Mouse (Mus musculus) cerebellum, postnatal 4 days (tissue): ENCODE measurements around the gene Ugt1a10.
"Not testable (repeated sequence)": the region's sequence is repeated elsewhere in the genome, so short reads cannot be mapped to it uniquely, and the experiment has no call there.

Source experiments
- DNase-seq, 2 experiments: peaks; one replicate each; pipeline ENCODE4 v3.0.0; 2022; ENCODE audit warnings: low spot score in 2 of 2, mixed read lengths in 1 of 2

Ugt1a10 gene

DNA sequence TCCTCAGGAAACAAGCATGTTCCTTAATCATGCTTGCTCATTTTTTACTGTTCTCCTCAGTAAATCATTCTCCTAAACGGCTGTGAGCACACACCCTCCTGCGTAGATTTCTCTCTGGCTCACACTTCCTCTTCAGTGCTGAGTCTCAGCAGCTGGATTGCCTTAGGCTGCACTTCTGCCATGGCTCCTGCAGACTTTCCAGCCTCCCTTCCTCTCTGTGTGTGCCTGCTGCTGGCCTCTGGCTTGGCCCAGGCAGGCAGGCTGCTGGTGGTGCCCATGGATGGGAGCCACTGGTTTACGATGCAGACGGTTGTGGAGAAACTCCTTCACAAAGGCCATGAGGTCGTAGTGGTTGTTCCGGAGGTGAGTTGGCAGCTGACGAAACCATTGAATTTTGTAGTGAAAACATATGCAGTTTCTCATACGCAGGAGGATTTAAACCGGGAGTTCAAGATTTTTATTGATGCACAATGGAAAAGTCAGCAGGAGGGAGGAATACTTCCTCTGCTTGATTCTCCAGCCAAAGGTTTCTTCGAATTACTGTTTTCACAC is 39.8 kb downstream of the Ugt1a10 start, which contains the start of gene Ugt1a7c:
Gene Ugt1a7c, plus strand, starts transcription at position 122 of the 552 bp plus-strand sequence.
- no peak for DNase-seq

DNA sequence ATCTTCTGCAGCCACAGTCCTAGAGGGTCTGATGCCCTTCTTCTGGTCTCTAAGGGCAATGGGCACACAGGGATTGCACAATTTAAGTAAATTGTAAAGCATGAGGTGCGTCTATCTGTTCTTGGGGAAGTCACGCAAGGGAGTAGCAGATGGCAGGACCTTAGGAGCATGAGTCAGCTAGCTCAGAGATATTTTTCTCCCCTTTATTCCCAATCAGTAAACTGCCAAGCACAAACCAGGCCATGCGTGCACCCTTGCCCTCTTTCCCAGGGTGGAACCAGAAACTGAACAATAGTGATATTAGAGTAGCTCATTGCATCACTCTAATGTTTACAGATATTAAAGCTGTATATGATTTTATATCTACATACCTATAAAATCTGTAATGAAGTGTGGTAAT is 43.4 kb downstream of the Ugt1a10 start:
- DNase-seq = not testable (repeated sequence)

DNA sequence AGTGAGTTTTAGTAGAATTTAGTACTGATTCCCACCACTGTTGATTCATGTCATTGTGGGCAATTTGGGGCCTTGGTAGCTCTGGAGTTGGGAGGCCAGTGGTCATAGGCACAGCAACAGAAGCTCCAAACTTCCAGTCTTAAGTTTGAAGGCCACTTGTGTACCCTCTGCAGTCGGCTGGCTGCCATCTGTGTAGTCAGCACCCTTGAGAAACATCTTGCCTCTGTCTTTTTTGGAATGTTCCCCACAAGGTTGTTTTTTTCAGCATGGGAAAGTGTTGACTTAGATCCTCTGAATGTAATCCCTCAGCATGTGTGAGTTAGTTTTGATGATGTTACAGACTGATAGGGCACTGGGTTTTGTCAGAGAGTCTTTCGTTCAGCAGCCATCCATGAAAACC is 44.5 kb downstream of the Ugt1a10 start:
- not testable (repeated sequence) for DNase-seq

DNA sequence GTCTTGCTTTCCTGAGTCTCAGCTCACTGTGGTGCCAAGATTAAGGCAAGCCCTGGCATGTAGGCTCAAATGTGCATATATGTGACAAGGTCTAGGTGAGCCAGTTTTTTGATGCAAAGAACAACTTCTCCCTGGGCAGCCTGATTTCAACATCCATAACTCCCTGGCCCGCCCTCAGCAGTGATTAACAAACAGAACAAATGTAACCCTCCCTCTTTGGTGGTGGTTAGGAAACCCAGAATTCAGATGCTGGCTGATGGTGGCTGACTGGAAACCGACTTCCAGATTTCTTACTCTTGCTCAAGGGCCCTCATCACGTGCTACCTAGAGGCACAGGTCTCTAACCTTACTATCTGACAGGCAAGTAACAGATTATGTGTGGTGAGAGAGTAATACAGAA is 47.8 kb downstream of the Ugt1a10 start, which contains the start of gene Ugt1a6b:
Gene Ugt1a6b, plus strand, starts transcription at position 234 of the 400 bp plus-strand sequence.
- not testable (repeated sequence) for DNase-seq

DNA sequence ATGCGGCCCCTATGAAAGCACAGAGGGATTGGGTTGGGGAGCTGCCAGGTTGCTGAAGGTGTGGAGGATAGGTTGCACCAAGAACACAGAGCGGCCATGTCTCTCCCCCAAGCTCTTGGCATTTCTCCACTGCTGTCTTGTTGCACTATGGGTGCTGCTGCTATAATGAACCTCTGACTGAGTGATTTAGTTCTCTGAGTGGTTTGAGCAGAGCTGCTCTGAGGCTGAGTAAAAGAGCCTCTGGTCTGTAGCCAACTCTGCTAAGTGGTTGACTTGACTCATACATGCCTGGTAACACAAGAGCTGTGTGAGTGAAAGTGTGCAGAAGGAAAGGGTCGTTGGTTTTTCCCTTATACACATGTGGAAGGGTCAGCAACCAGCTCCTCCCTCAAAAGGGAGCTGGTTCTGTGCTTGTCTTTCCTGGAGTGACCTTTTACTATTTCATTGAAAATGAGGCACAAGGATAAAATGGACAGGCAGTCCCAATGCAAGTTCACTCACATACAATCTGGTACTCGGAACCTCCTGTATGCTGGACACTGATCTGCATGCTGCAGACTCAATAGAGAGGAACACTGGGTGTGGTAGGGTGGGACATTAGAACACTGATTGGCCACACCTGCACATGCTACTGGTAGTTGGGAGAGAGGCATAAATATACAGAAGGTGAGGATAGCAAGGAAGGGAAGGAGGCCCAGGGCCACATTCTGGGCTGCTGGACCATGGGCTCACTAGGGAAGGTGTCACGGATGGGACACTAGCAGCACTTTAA is 48.7 kb downstream of the Ugt1a10 start:
- not testable (repeated sequence) for DNase-seq

DNA sequence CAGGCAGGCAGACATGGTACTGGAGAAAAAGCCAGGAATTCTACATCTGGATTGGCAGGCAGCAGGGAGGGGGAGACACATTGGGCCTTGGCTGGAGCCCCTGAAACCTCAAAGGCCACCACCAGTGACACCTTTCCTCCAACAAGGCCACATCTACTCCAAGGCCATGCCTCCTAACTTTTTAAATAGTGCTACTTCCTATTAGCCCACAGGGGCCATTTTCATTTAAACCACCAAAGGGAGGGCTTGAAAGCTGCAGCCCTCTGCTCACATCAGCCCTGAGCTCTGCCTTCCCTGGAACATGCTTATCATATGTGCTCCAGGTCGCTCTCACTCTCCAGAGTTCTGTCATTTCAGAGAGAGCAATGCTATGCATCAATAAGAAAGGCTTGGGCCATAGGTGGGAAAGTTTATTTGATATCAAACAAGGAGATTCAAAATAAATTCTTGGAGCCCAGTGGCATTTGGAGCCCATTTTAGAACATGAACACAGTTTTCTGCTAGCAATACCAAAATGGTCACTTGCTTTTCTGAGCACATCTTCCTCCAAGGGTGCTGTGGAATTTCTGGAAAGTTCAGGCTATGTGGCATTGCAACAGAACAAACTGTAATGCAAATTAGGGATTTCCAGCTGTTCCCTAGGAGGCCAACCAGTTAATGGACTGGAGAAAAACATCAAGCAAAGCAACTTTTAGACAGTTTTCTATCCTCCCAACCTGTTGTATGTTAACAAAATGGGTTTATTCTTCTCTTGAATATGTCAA is 49.7 kb downstream of the Ugt1a10 start:
- no peak for DNase-seq

DNA sequence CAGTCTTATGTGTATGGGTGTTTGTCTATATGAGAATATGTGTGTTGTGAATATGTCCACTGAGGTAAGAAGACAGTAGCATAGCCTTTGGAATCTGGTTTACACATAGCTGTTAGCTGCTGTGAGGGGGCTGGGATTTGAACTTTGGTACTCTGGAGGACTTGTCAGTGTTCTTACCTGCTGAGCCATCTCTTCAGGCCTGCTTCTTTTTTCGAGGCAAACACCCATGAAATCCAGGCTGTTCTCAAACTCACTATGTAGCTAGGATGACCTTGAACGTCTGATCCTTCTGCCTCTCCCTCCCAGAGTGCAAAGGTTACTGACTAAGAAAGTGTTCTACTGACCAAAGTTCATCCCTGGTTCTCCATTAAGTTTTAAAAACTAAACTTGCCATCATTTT is 50.5 kb downstream of the Ugt1a10 start:
- DNase-seq = no peak

DNA sequence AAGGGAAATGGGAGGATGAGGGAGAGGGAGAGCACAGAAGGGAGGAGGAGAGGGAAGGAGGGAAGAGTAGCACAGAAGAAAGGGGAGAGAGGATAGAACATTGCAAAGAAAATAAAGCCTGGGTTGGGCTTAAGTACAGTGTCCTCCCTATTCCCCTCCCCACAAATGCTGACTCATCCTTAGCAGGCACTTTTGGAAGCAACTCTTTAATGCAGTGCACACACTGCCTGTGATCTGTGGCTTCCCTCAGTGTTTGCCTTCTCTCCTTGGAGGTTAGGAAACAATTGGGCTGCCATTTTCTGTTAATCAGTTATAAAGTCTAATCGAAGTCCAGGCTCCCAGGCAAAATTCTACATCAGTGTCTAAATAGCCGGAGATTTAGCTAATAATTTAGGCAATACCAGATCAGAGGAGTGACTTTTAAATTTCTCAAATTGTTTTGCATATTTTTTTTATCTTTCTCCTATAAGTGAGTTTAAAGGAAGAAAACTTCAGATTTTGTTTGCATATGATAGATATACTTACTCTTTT is 53.9 kb downstream of the Ugt1a10 start:
- DNase-seq = not testable (repeated sequence)

DNA sequence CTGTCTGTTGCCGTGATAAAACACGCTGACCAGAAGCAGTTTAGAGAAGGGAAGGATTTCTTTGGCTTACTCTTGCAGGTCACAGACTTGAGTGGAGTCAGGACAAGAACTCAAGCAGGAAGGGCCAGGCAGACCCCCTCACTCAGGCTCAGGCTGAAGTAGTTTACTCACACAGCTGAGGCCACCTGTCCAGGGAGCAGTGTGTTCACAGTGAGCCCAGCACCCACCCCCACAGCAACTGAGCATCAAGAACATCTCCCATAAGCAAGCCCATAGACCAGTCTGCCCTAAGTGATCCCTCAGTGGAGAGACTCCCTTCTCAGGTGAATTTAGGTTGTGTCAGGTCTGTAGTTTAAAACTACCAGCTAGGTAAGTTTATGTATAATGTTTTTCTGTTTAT is 54.4 kb downstream of the Ugt1a10 start:
- not testable (repeated sequence) for DNase-seq

DNA sequence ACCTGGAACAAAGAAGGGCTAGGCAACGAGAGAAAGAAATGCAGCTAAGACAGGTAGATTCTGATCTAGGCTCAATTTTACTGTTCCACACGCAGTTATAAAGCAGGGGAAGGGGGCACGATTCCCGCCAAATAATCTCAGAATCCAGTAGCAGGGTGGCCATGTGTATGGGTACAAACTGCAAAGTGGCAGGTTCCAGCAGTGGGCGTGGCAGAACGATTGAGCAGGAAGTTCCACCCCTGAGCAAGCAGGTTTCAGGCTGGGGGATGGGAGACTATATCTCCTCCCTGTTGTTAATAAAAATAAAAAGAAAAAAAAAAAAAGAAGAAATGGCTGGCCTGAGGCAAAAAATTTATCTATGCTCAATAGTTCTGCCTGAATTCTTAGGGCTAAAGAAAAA is 57.6 kb downstream of the Ugt1a10 start:
- DNase-seq = not testable (repeated sequence)

DNA sequence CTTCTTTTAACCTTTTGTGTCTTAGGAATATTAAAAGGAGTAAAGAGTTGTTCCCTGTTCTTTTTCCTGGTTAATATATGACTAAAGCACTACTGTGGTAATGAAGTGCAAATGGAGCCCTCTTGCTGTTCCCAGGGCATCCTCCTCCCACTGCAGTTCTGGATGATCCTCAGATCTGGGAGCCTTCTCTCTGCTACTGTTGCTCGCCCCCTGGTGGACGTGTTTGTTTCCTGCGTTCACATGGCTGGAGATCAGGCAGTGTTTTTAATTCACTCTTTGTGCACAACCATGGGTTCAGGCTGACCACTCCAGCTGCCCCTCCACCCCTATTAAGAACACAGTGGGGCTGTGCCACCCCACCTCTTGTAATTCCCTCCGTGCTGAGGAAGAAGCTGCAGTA is 65.4 kb downstream of the Ugt1a10 start:
- not testable (repeated sequence) for DNase-seq

DNA sequence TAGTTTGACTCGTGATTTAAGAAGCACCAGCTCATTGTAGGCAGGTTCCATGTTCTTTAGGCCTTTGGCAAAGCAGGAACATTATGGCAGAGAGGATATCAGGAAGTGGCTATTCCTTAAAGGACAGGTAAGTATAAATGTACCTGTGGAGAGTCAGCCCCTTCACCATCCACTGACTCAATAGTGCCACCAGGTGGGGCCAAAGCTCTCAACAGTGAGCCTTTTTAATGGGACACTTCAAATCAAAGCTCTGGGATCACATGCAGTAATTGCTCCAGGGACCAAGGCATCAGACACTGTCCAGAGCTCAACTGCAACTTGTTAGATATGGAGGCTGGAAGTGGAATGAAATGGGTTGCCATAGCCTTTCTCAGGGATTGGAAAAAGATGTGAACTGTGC is 66.3 kb downstream of the Ugt1a10 start:
- DNase-seq = not testable (repeated sequence)

DNA sequence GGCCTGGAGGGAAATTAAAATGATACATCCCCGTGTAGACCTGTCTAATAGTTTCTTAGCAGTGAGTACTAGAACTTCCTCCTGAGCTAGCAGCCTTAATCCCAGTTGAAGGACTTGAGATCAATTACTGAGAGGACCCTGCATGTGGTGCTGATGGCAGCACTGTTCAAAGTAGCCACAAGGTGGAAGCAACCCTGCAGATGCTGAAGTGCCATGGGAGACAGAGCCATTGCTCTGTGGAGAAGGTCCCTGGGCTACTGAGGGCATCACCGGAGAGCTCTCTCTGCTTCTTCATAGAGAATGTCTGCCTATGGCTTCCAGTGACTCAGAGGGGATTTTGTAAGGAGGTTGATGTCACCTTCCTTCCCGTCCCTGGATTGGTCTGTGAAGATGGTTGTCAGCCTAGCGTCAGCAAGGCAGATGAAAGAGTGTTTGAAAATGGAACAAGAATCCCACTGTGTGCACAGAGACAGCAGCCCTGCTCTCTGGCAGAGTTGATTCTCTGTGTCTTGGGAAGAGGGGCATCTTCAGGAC is 70.7 kb downstream of the Ugt1a10 start:
- DNase-seq = not testable (repeated sequence)

DNA sequence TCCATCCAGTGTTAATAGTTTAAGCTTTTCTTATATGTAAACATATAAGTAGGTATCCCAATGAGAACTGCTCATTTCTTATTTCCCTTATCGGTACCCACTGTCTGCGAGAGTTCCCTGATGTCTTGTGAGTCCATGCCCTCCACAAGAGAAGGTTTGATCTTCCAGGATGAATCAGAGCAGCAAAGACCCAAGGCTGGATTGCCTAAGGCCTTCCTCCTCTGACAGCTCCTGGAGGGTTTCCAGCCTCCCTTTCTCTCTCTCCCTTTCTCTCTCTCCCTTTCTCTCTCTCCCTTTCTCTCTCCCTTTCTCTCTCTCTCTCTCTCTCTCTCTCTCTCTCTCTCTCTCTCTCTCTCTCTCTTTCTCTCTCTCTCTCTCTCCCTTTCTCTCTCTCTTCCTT is 73.9 kb downstream of the Ugt1a10 start:
- not testable (repeated sequence) for DNase-seq

DNA sequence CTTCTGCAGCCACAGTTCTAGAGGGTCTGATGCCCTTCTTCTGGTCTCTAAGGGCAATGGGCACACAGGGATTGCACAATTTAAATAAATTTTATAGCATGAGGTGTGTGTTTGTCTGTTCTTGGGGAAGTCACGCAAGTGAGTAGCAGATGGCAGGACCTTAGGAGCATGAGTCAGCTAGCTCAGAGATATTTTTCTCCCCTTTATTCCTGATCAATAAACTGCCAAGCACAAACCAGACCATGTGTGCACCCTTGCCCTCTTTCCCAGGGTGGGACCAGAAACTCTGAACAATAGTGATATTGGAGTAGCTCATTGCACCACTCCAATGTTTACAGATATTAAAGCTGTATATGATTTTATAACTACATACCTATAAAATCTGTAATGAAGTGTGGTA is 75.0 kb downstream of the Ugt1a10 start:
- DNase-seq = not testable (repeated sequence)

DNA sequence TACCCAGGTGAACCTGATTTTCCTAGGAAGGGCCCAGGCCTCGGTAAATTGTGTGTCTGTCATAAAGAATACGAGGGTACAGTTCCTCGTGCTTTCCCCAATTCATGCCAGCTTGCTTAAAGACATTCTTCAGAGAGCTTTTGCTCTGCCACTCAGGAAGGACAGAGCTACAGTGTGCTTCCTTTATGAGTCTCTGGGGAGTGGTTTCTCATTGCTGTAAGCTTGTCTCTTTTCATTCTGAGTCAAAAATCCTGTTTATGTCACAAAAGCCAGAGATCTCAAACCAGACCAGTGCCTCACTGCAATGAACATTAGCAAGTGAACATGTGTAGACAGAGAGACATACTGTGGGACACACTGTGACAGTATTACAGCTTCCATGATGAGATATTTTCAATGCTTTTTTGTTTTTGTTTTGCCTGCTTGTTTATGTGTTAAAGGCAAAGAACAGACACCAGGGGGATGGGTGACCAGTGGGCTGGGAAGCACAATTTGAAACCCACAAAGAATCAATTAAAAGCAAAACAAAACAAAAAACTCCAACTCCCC is 78.8 kb downstream of the Ugt1a10 start:
- DNase-seq = no peak

DNA sequence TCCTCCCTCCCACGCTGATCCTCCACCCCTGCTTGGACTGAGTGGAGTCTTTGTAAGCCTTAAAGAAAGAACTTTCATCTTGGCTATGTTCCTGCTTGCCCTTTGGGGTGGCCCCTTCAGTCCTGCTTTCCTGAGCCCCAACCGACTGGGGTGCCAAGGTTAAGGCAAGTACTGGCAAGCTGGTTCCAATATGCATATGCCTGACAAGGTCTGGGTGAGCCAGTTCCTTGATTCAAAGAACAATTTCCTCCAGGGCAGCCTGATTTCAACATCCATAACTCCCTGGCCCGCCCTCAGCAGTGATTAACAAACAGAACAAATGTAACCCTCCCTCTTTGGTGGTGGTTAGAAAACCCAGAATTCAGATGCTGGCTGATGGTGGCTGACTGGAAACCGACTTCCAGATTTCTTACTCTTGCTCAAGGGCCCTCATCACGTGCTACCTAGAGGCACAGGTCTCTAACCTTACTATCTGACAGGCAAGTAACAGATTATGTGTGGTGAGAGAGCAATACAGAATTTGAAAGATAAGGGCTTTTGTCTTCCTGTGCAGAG is 79.3 kb downstream of the Ugt1a10 start, which contains the start of gene Ugt1a6a:
Gene Ugt1a6a, plus strand, starts transcription at position 353 of the 555 bp plus-strand sequence.
- DNase-seq = not testable (repeated sequence)

DNA sequence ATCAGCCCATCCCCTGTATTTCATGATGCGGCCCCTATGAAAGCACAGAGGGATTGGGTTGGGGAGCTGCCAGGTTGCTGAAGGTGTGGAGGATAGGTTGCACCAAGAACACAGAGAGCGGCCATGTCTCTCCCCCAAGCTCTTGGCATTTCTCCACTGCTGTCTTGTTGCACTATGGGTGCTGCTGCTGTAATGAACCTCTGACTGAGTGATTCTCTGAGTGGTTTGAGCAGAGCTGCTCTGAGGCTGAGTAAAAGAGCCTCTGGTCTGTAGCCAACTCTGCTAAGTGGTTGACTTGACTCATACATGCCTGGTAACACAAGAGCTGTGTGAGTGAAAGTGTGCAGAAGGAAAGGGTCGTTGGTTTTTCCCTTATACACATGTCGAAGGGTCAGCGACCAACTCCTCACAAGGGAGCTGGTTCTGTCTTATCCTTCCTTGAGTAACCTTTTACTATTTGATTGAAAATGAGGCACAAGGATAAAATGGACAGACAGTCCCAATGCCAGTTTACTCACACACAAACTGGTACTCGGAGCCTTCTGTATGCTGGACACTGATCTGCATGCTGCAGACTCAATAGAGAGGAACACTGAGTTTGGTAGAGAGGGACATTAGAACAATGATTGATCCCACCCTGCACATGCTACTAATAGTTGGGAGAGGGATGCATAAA is 80.2 kb downstream of the Ugt1a10 start:
- DNase-seq = not testable (repeated sequence)

DNA sequence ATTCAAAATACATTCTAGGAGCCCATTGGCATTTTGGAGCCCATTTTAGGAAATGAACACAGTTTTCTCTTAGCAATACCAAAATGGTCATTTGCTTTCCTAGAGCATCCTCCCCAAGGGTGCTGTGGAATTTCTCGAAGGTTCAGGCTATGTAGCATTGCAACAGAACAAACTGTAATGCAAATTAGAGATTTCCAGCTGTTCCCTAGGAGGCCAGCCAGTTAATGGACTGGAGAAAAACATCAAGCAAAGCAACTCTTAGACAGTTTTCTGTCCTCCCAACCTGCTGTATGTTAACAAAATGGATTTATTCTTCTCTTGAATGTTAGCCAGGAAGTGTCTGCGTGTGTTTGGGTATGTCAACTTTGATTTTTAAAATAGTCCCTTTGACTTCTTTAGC is 81.5 kb downstream of the Ugt1a10 start:
- DNase-seq = no peak

DNA sequence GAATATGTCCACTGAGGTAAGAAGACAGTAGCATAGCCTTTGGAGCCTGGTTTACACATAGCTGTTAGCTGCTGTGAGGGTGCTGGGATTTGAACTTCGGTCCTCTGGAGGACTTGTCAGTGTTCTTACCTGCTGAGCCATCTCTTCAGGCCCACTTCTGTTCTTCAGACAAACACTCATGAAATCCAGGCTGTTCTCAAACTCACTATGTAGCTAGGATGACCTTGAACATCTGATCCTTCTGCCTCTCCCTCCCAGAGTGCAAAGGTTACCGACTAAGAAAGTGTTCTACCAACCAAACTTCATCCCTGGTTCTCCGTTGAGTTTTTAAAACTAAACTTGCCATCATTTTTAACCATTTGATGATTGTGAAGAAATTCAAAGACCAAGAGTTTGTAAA is 82.1 kb downstream of the Ugt1a10 start:
- DNase-seq = no peak

DNA sequence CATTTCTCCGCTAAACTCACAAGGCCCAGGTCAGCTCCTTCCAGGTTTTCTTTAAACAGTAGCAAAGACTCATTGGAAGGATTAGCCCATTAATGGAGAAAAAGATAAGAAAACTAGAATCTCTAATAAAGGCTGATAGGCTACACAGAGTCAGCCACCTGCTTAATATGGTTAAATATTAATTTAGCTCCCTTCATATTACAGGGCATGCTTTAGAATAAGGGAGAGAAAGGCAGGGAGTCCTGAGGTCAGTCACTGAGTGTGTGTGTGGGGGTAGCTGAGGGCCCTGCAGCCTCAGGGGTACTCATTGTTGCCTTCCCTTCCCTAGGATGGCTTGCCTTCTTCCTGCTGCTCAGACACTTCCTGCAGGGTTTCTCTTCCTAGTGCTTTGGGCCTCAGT is 83.0 kb downstream of the Ugt1a10 start:
- no peak for DNase-seq
